Mouse (Mus musculus): ENCODE measurements around the gene Dnajc10. TPM values are rescaled to one million over a fixed set of nuclear protein-coding genes. Genes with fewer than 3 reads are reported as not detected.

Gene Dnajc10
- polyA plus RNA-seq, 1 experiment from 2014 or later = 108 TPM

- Histone ChIP-seq H3K27ac (ENCODE audit: low read depth) (no peak overlapping the region), H3K27me3 (ENCODE audit: insufficient read depth, low read length) (no peaks in the 10 kb centered on the region), H3K36me3 (ENCODE audit: insufficient read depth) (no peaks in the 10 kb centered on the region), H3K4me1 (ENCODE audit: insufficient read depth) (no peaks in the 10 kb centered on the region), H3K9ac (no peak overlapping the region), H3K9me3 (ENCODE audit: low read depth, low read length) (no peaks in the 10 kb centered on the region), H3K4me3 (ENCODE audit: low read depth, low read length) (no peak overlapping the region), H3K4me2 (no peak overlapping the region)
- ATAC-seq (ENCODE audit: insufficient read depth) = no peak
- TF ChIP-seq CTCF (IDR thresholded peaks at IDR 0.05; ENCODE audit: low read depth) = no peak
- DNase-seq = no peak
- 58% methylated on average over 4 of the region's 4 CpGs for WGBS
Observed at GRCm38 (mm10) chr2:80384447-80384846, 69.2 kb downstream of the Dnajc10 start.

- Histone ChIP-seq H3K9ac (no peak overlapping the region), H3K4me3 (ENCODE audit: low read depth, low read length) (no peak overlapping the region), H3K4me2 (no peak overlapping the region), H3K27me3 (ENCODE audit: insufficient read depth, low read length) (no peaks in the 10 kb centered on the region), H3K4me1 (ENCODE audit: insufficient read depth) (no peaks in the 10 kb centered on the region), H3K27ac (ENCODE audit: low read depth) (no peak overlapping the region), H3K9me3 (ENCODE audit: low read depth, low read length) (no peaks in the 10 kb centered on the region), H3K36me3 (ENCODE audit: insufficient read depth) (no peaks in the 10 kb centered on the region)
- TF ChIP-seq CTCF (IDR thresholded peaks at IDR 0.05; ENCODE audit: low read depth) = no peak
- DNase-seq (no peak), ATAC-seq (ENCODE audit: insufficient read depth) (no peak)
- WGBS = 97% methylated on average over 2 of the region's 2 CpGs
Observed at GRCm38 (mm10) chr2:80386255-80386654, 71.0 kb downstream of the Dnajc10 start.

GRCm38 (mm10) chr2:80387668-80388067 is 72.4 kb downstream of the Dnajc10 start:
- no peak overlapping the region for H3K4me2 ChIP-seq
- peak; percentile 17; the same call in 1 of the 2 replicates for ATAC-seq (ENCODE audit: insufficient read depth)
- no peak overlapping the region for H3K4me3 ChIP-seq (ENCODE audit: low read depth, low read length)
- DNase-seq = peak; percentile 42
- no peak overlapping the region for H3K9ac ChIP-seq
- no peaks in the 10 kb centered on the region for H3K9me3 ChIP-seq (ENCODE audit: low read depth, low read length)
- no peaks in the 10 kb centered on the region for H3K4me1 ChIP-seq (ENCODE audit: insufficient read depth)
- H3K27ac ChIP-seq (ENCODE audit: low read depth) = no peak overlapping the region
- 43% methylated on average over 9 of the region's 9 CpGs for WGBS
- no peak for TF ChIP-seq CTCF (IDR thresholded peaks at IDR 0.05; ENCODE audit: low read depth)
- H3K27me3 ChIP-seq (ENCODE audit: insufficient read depth, low read length) = no peaks in the 10 kb centered on the region
- H3K36me3 ChIP-seq (ENCODE audit: insufficient read depth) = no peaks in the 10 kb centered on the region

GRCm38 (mm10) chr2:80388341-80388740 is 73.1 kb downstream of the Dnajc10 start:
- TF ChIP-seq CTCF (IDR thresholded peaks at IDR 0.05; ENCODE audit: low read depth) = no peak
- WGBS = 49% methylated on average over 3 of the region's 3 CpGs

GRCm38 (mm10) chr2:80396057-80396456 is 80.8 kb downstream of the Dnajc10 start:
- no peak overlapping the region for H3K27ac ChIP-seq (ENCODE audit: low read depth)
- no peak overlapping the region for H3K9ac ChIP-seq
- H3K9me3 ChIP-seq (ENCODE audit: low read depth, low read length) = no peaks in the 10 kb centered on the region
- 49% methylated on average over 7 of the region's 7 CpGs for WGBS
- DNase-seq = no peak
- no peak for ATAC-seq (ENCODE audit: insufficient read depth)
- no peaks in the 10 kb centered on the region for H3K4me1 ChIP-seq (ENCODE audit: insufficient read depth)
- no peaks in the 10 kb centered on the region for H3K27me3 ChIP-seq (ENCODE audit: insufficient read depth, low read length)
- no peak for TF ChIP-seq CTCF (IDR thresholded peaks at IDR 0.05; ENCODE audit: low read depth)
- no peak overlapping the region for H3K4me2 ChIP-seq
- no peaks in the 10 kb centered on the region for H3K36me3 ChIP-seq (ENCODE audit: insufficient read depth)
- H3K4me3 ChIP-seq (ENCODE audit: low read depth, low read length) = no peak overlapping the region

More at GRCm38 (mm10) chr2:80388341-80388740, 73.1 kb downstream of the Dnajc10 start:
- Histone ChIP-seq H3K9ac (no peak overlapping the region), H3K9me3 (ENCODE audit: low read depth, low read length) (no peaks in the 10 kb centered on the region), H3K4me3 (ENCODE audit: low read depth, low read length) (no peak overlapping the region), H3K4me2 (no peak overlapping the region), H3K36me3 (ENCODE audit: insufficient read depth) (no peaks in the 10 kb centered on the region), H3K27ac (ENCODE audit: low read depth) (no peak overlapping the region), H3K4me1 (ENCODE audit: insufficient read depth) (no peaks in the 10 kb centered on the region), H3K27me3 (ENCODE audit: insufficient read depth, low read length) (no peaks in the 10 kb centered on the region)
- DNase-seq = peak; percentile 15
- 0 out of 2 replicates have a peak, but pooled peaks have one; percentile 49 for ATAC-seq (ENCODE audit: insufficient read depth)

- DNase-seq = no peak
- H3K4me1 ChIP-seq (ENCODE audit: insufficient read depth) = no peaks in the 10 kb centered on the region
- WGBS = 42% methylated on average over 3 of the region's 3 CpGs
- no peak overlapping the region for H3K4me3 ChIP-seq (ENCODE audit: low read depth, low read length)
- H3K27ac ChIP-seq (ENCODE audit: low read depth) = no peak overlapping the region
- no peak for ATAC-seq (ENCODE audit: insufficient read depth)
- no peaks in the 10 kb centered on the region for H3K27me3 ChIP-seq (ENCODE audit: insufficient read depth, low read length)
- no peak for TF ChIP-seq CTCF (IDR thresholded peaks at IDR 0.05; ENCODE audit: low read depth)
- H3K36me3 ChIP-seq (ENCODE audit: insufficient read depth) = no peaks in the 10 kb centered on the region
- no peaks in the 10 kb centered on the region for H3K9me3 ChIP-seq (ENCODE audit: low read depth, low read length)
- no peak overlapping the region for H3K9ac ChIP-seq
- H3K4me2 ChIP-seq = no peak overlapping the region
Observed at GRCm38 (mm10) chr2:80396864-80397263, 81.6 kb downstream of the Dnajc10 start.

GRCm38 (mm10) chr2:80398595-80399099 is 83.4 kb downstream of the Dnajc10 start:
- WGBS = 38% methylated on average over 3 of the region's 3 CpGs
- no peak for TF ChIP-seq CTCF (IDR thresholded peaks at IDR 0.05; ENCODE audit: low read depth)
- H3K4me3 ChIP-seq (ENCODE audit: low read depth, low read length) = no peak overlapping the region
- H3K9ac ChIP-seq = no peak overlapping the region
- H3K9me3 ChIP-seq (ENCODE audit: low read depth, low read length) = no peaks in the 10 kb centered on the region
- no peak for ATAC-seq (ENCODE audit: insufficient read depth)
- H3K4me2 ChIP-seq = no peak overlapping the region
- H3K27me3 ChIP-seq (ENCODE audit: insufficient read depth, low read length) = no peaks in the 10 kb centered on the region
- H3K36me3 ChIP-seq (ENCODE audit: insufficient read depth) = no peaks in the 10 kb centered on the region
- no peak for DNase-seq
- H3K4me1 ChIP-seq (ENCODE audit: insufficient read depth) = no peaks in the 10 kb centered on the region
- H3K27ac ChIP-seq (ENCODE audit: low read depth) = no peak overlapping the region

Other genes with a start within 250 kb of the Dnajc10 start
- 21.3 and 21.9 TPM in 2 replicates for gene Pde1a, start 186.0 kb upstream of the Dnajc10 start, polyA plus RNA-seq (2014; fragmentation: Nextera tagmentation; extraction: Ambion mirVana)
- not detected in 2 replicates for gene Prdx6b, start 23.0 kb upstream of the Dnajc10 start, polyA plus RNA-seq (2014; fragmentation: Nextera tagmentation; extraction: Ambion mirVana)
- 0.65 and 0.88 TPM in 2 replicates for gene Frzb, start 132.2 kb downstream of the Dnajc10 start, polyA plus RNA-seq (2014; fragmentation: Nextera tagmentation; extraction: Ambion mirVana)